Mouse (Mus musculus) ES-E14 (cell line): ENCODE data around the gene Cep131.

ENCODE experiments used
- CHD2 ChIP-seq: IDR thresholded peaks from 2 replicates; pipeline ENCODE4 v1.6.1; 2014; ENCODE audit warnings: mild to moderate bottlenecking, low read depth, low read length, inconsistent platforms
- HCFC1 ChIP-seq: IDR thresholded peaks from 2 replicates; pipeline ENCODE4 v1.6.1; 2012; ENCODE audit warnings: low read length, inconsistent platforms, borderline replicate concordance; ENCODE audit not compliant: insufficient read depth
- MAFK ChIP-seq: IDR thresholded peaks from 2 replicates; pipeline ENCODE4 v1.6.1; 2014; ENCODE audit warnings: mild to moderate bottlenecking, low read depth, low read length, inconsistent platforms; ENCODE audit not compliant: insufficient read depth
- ZNF384 ChIP-seq: IDR thresholded peaks from 2 replicates; pipeline ENCODE4 v1.6.1; 2012; ENCODE audit warnings: low read depth, low read length, inconsistent platforms

DNA sequence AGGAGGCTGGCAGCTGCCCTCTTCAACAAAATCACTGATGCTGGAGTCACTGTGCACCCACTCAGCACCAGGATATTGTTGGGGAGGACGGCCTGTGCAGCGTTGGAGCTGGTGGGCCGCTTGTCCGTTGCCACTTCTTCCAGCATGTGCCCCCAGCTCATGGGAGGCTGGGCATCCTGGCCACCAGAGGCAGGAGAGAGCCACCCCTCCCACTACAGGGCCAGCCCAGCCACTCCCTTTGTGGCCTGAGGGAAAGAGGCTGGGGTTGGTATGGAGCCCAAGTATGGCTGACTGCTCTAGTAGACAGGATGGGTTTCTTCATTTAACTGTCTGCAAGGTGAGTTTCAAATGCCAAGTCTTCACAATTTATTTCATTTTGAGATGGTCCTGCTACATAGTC, 71.9 kb downstream of the Cep131 start:
- TF ChIP-seq HCFC1, result no peak
- TF ChIP-seq MAFK, result no peak
- no peak for TF ChIP-seq ZNF384
- TF ChIP-seq CHD2, result no peak
